Mouse (Mus musculus) R1 (cell line): ENCODE measurements at regions not wholly inside any gene's neighbourhood (a gene's known extent, or its start where the extent isn't known, plus 50 kb on each side); places are given as distances from the start of the nearest gene placed in this dataset.

Experiments used
- DNase-seq: peaks from one replicate; pipeline ENCODE4 v3.0.0-alpha.2; 2018; ENCODE audit warnings: low read depth, low spot score

- peak; percentile 87 for DNase-seq
These were observed 251.3 kb upstream of the Tgfbr2 start for GRCm38 (mm10) chr9:116426269-116426999.

GRCm38 (mm10) chr9:116425400-116425799 lies 250.2 kb upstream of the Tgfbr2 start:
- peak; percentile 56 for DNase-seq

GRCm38 (mm10) chr9:116415021-116415420 lies 239.9 kb upstream of the Tgfbr2 start:
- no peak for DNase-seq

GRCm38 (mm10) chr9:116411067-116411466 lies 235.9 kb upstream of the Tgfbr2 start:
- DNase-seq, result no peak

GRCm38 (mm10) chr9:116410461-116410860 lies 235.3 kb upstream of the Tgfbr2 start:
- DNase-seq, result no peak

GRCm38 (mm10) chr9:116408116-116408515 lies 233.0 kb upstream of the Tgfbr2 start:
- DNase-seq, result no peak

- DNase-seq, result no peak
These were observed 229.9 kb upstream of the Tgfbr2 start for GRCm38 (mm10) chr9:116405051-116405450.

- peak; percentile 69 for DNase-seq
These were observed 226.7 kb upstream of the Tgfbr2 start for GRCm38 (mm10) chr9:116401821-116402220.

GRCm38 (mm10) chr9:116400270-116400669 lies 225.1 kb upstream of the Tgfbr2 start:
- peak; percentile 67 for DNase-seq

- no peak for DNase-seq
These were observed 224.1 kb upstream of the Tgfbr2 start for GRCm38 (mm10) chr9:116399296-116399695.

GRCm38 (mm10) chr9:116392258-116392657 lies 217.1 kb upstream of the Tgfbr2 start:
- DNase-seq, result no peak

- DNase-seq, result peak; percentile 52
These were observed 214.6 kb upstream of the Tgfbr2 start for GRCm38 (mm10) chr9:116389781-116390180.

GRCm38 (mm10) chr9:116388863-116389262 lies 213.7 kb upstream of the Tgfbr2 start:
- DNase-seq, result no peak

GRCm38 (mm10) chr9:116388025-116388424 lies 212.9 kb upstream of the Tgfbr2 start:
- DNase-seq, result peak; percentile 86

- peak; percentile 85 for DNase-seq
These were observed 209.3 kb upstream of the Tgfbr2 start for GRCm38 (mm10) chr9:116384176-116385076.

GRCm38 (mm10) chr9:116383411-116384101 lies 208.4 kb upstream of the Tgfbr2 start:
- peak; percentile 51 for DNase-seq

GRCm38 (mm10) chr9:116377706-116378105 lies 202.5 kb upstream of the Tgfbr2 start:
- no peak for DNase-seq

GRCm38 (mm10) chr9:116375658-116376357 lies 200.6 kb upstream of the Tgfbr2 start:
- DNase-seq, result no peak

- DNase-seq, result no peak
These were observed 199.2 kb upstream of the Tgfbr2 start for GRCm38 (mm10) chr9:116374343-116374742.

- no peak for DNase-seq
These were observed 198.2 kb upstream of the Tgfbr2 start for GRCm38 (mm10) chr9:116373396-116373795.

GRCm38 (mm10) chr9:116369059-116369718 lies 194.0 kb upstream of the Tgfbr2 start:
- DNase-seq, result peak; percentile 41
